13 mouse cellular contexts compared by ENCODE assay signal in the genomic region with DNA sequence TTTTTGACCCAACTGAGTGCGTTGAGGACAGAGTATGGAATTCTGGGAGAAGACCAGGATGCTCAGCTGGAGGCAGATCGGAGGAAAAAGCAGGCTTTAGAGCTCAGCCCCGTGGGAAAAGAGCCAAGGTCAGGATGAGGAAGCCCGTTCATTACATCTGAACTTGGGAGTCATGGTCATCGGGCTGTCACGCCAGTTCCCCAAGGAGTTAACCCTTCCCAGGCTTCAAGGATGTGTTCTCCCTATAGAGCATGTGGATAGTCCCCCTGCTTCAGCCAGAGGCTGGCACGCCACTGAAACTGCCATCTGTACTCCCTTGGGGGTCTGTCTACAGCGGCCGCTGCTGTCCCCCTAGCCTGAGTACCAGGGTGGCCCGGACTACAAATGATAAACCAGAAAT. TPM values are rescaled to one million over a fixed set of nuclear protein-coding genes. Genes with fewer than 3 reads are reported as not detected.
DNase-seq lines count a peak whose midpoint lies in the region; ATAC-seq and TF ChIP-seq lines count a peak whose summit lies in the region.
"Had no signal": no experiment of that assay in that cellular context is flagged by ENCODE, and none has a peak within 500 bp of the region (broad histone marks: within the 10 kb centered on the region; RNA-seq: fewer than 3 reads in every experiment).

No protein-coding gene starts in this region.

- no peak for TF ChIP-seq CTCF in lung, embryonic 14.5 days (IDR thresholded peaks at IDR 0.05; ENCODE audit: low read depth)

- H3K4me1 ChIP-seq in lung, embryonic 14.5 days (ENCODE audit: insufficient read depth) = peaks cover 22% of the 10 kb centered on the region
- peaks cover 22% of the 10 kb centered on the region for H3K4me1 ChIP-seq in brown adipose tissue, adult 24 weeks (ENCODE audit: control insufficient read depth, insufficient read depth, insufficient read length, low read length)
- peaks cover 50% of the 10 kb centered on the region for H3K4me1 ChIP-seq in hindbrain, embryonic 13.5 days (replicated peaks)

- H3K27me3 ChIP-seq in lung, embryonic 14.5 days (ENCODE audit: insufficient read depth, low read length) = no peaks in the 10 kb centered on the region
- peaks cover 13% of the 10 kb centered on the region for H3K27me3 ChIP-seq in hindbrain, embryonic 13.5 days
- H3K27me3 ChIP-seq: lung, embryonic 15.5 days had no signal

- no peak overlapping the region for H3K4me2 ChIP-seq in lung, embryonic 14.5 days
- no peak overlapping the region for H3K4me2 ChIP-seq in hindbrain, embryonic 13.5 days
- H3K4me2 ChIP-seq: embryonic facial prominence, embryonic 12.5 days; lung, embryonic 15.5 days had no signal

- WGBS in lung, embryonic 14.5 days = 41% methylated on average over 10 of the region's 10 CpGs
- WGBS in hindbrain, embryonic 13.5 days = 53% methylated on average over 10 of the region's 10 CpGs

- H3K9me3 ChIP-seq in lung, embryonic 14.5 days (ENCODE audit: low read depth, low read length) = no peaks in the 10 kb centered on the region
- no peaks in the 10 kb centered on the region for H3K9me3 ChIP-seq in hindbrain, embryonic 13.5 days
- H3K9me3 ChIP-seq: embryonic facial prominence, embryonic 12.5 days; lung, embryonic 15.5 days had no signal

- no peak overlapping the region for H3K27ac ChIP-seq in lung, embryonic 14.5 days (ENCODE audit: low read depth)
- peak overlapping the region; percentile 69 for H3K27ac ChIP-seq in brown adipose tissue, adult 24 weeks (replicated peaks; ENCODE audit: low read depth, low read length)
- H3K27ac ChIP-seq in hindbrain, embryonic 13.5 days = no peak overlapping the region
- H3K27ac ChIP-seq: embryonic facial prominence, embryonic 12.5 days; lung, embryonic 15.5 days had no signal

- ATAC-seq in lung, embryonic 14.5 days (ENCODE audit: insufficient read depth) = no peak
- ATAC-seq in hindbrain, embryonic 13.5 days (ENCODE audit: low FRiP score) = no peak
- ATAC-seq: forebrain, postnatal 0 days had no signal

- DNase-seq in cerebellum, adult 9-10 months = peak; percentile 62
- DNase-seq in cerebellum, adult 8-10 months = no peak
- peak; percentile 69 for DNase-seq in lung, embryonic 14.5 days
- no peak for DNase-seq in lung, postnatal 25 days (ENCODE audit: low spot score)
- DNase-seq in kidney, postnatal 4 days = peak; percentile 62 to 77
- DNase-seq in layer of hippocampus, postnatal 10 days (ENCODE audit: low spot score in 2 of 2) = no peak
- DNase-seq: B cell, adult 2 months; forebrain, postnatal 0 days had no signal

- H3K4me3 ChIP-seq in lung, embryonic 14.5 days (ENCODE audit: low read depth, low read length) = no peak overlapping the region
- no peak overlapping the region for H3K4me3 ChIP-seq in brown adipose tissue, adult 24 weeks (ENCODE audit: insufficient read depth, low read depth, low read length)
- H3K4me3 ChIP-seq in hindbrain, embryonic 13.5 days = no peak overlapping the region
- H3K4me3 ChIP-seq: embryonic facial prominence, embryonic 12.5 days; heart, adult 2 months; lung, embryonic 15.5 days had no signal

- H3K36me3 ChIP-seq in lung, embryonic 14.5 days (ENCODE audit: insufficient read depth) = no peaks in the 10 kb centered on the region
- H3K36me3 ChIP-seq in hindbrain, embryonic 13.5 days = no peaks in the 10 kb centered on the region
- H3K36me3 ChIP-seq: embryonic facial prominence, embryonic 12.5 days; lung, embryonic 15.5 days had no signal

- no peak overlapping the region for H3K9ac ChIP-seq in lung, embryonic 14.5 days
- H3K9ac ChIP-seq in hindbrain, embryonic 13.5 days = no peak overlapping the region
- H3K9ac ChIP-seq: embryonic facial prominence, embryonic 12.5 days; forebrain, postnatal 0 days; lung, embryonic 15.5 days had no signal

RNA-seq across cellular contexts. Expression of a gene that starts 5.1 kb away (rescaled TPM):
- 12.1 and 13.1 TPM in 2 replicates for polyA plus RNA-seq in lung, embryonic 14.5 days (2014; fragmentation: Nextera tagmentation; extraction: Ambion mirVana)
- polyA plus RNA-seq in brown adipose tissue, adult 24 weeks (2012; ENCODE audit: insufficient read depth, insufficient read length, missing spikeins) = 9.8 and 12.4 TPM in 2 replicates
- polyA plus RNA-seq in hindbrain, embryonic 13.5 days (2015; fragmentation: Nextera tagmentation; extraction: Ambion mirVana) = 33.0 and 33.9 TPM in 2 replicates
- total RNA-seq in layer of hippocampus, postnatal 10 days (2021) = 10 to 100 TPM; 27.3 to 28.7 TPM

RNA-seq across cellular contexts. Expression of a gene that starts 12.0 kb away (rescaled TPM):
- 978 and 1,085 TPM in 2 replicates for polyA plus RNA-seq in lung, embryonic 14.5 days (2014; fragmentation: Nextera tagmentation; extraction: Ambion mirVana)
- 1,001 and 1,648 TPM in 2 replicates for polyA plus RNA-seq in brown adipose tissue, adult 24 weeks (2012; ENCODE audit: insufficient read depth, insufficient read length, missing spikeins)
- 809 and 885 TPM in 2 replicates for polyA plus RNA-seq in hindbrain, embryonic 13.5 days (2015; fragmentation: Nextera tagmentation; extraction: Ambion mirVana)
- total RNA-seq in layer of hippocampus, postnatal 10 days (2021) = 1,000 to 10,000 TPM; 1,016 to 1,166 TPM

RNA-seq across cellular contexts. Expression of a gene that starts 46.9 kb away (rescaled TPM):
- 0.16 and 0.85 TPM in 2 replicates for polyA plus RNA-seq in lung, embryonic 14.5 days (2014; fragmentation: Nextera tagmentation; extraction: Ambion mirVana)
- not detected in 2 replicates for polyA plus RNA-seq in brown adipose tissue, adult 24 weeks (2012; ENCODE audit: insufficient read depth, insufficient read length, missing spikeins)
- 2.9 and 3.8 TPM in 2 replicates for polyA plus RNA-seq in hindbrain, embryonic 13.5 days (2015; fragmentation: Nextera tagmentation; extraction: Ambion mirVana)
- 1 to 10 TPM; 1.2 to 2.4 TPM for total RNA-seq in layer of hippocampus, postnatal 10 days (2021)

Comparison
In these comparisons a context has a peak if more than half of its experiments do, and no peak if none do; other contexts are left out.
1. DNase-seq: peak in cerebellum, adult 9-10 months (single experiment), lung, embryonic 14.5 days (single experiment) and kidney, postnatal 4 days (2 of 2); none in cerebellum, adult 8-10 months (single experiment), lung, postnatal 25 days (single experiment) and layer of hippocampus, postnatal 10 days (0 of 2).